Mouse (Mus musculus): ENCODE data around the gene Lipa.

Lipa gene

GRCm38 (mm10) chr19:34526941-34527682 is at the start of gene Lipa:
Gene Lipa (minus strand): TSS chr19:34527474.
- DNase-seq, result peak; percentile 96 to 98

DNA sequence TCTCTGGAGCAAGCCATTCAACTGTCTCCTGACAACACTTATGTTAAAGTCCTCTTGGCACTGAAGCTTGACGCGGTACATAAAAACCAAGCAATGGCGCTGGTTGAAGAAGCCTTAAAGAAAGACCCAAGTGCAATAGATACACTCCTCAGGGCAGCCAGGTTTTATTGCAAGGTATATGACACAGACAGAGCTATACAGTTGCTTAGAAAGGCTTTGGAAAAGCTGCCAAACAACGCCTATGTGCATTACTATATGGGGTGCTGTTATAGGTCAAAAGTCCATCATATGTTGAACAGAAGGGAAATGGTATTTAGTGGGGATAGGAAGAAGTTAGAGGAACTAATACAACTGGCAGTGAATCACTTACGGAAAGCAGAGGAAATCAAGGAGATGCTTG is 46.4 kb upstream of the Lipa start:
- DNase-seq, result no peak

DNA sequence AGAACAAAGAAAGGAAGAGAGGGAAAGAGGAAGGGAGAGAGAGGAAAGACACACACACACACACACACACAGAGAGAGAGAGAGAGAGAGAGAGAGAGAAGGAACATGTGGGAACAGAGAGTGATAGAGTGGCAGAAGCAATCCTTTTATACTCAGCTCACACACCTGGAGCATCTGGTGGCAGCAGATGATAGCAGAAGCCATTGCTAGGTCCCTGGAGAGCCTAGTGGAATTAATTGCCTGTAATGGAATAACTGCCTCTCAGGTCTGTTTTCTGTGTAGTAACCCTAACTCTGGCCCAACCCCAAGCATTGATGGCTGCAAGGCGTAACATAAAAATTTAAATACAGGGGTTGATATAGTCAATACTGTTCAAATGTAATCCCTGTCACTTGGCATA is 43.8 kb upstream of the Lipa start:
- no peak for DNase-seq

- DNase-seq, result no peak
Observed at GRCm38 (mm10) chr19:34569896-34570476, 42.7 kb upstream of the Lipa start.

- DNase-seq, result no peak
Observed at GRCm38 (mm10) chr19:34568988-34569895, 42.0 kb upstream of the Lipa start.

DNA sequence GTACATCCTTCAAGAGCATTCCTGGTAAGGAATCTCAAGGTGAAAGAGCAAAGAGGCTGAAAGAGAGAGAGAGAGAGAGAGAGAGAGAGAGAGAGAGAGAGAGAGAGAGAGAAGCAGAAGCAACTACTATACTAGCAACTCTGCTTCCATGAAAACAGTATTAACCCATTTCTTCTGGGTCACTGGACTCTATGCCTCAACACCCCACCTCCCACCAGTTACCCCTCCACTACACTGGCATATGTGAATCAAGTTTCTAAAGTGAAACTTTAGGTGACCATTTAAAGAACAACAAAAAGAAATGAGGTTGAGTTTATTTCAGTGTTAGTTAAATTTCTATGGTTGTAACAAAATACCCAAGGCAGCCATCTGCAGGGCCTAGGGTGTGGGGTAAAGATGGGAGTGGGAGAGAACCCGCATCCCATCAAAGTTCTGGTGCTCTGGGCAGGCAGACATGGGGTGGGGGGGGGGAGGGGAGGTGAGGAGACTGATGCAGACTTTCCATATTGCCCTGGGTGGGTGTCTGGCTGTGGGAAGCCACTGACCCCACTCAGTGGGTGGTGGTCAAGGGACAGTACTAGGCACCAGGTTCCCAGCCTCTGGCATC is 39.0 kb upstream of the Lipa start:
- no peak for DNase-seq

- no peak for DNase-seq
Observed at GRCm38 (mm10) chr19:34562556-34562955, 35.3 kb upstream of the Lipa start.

DNA sequence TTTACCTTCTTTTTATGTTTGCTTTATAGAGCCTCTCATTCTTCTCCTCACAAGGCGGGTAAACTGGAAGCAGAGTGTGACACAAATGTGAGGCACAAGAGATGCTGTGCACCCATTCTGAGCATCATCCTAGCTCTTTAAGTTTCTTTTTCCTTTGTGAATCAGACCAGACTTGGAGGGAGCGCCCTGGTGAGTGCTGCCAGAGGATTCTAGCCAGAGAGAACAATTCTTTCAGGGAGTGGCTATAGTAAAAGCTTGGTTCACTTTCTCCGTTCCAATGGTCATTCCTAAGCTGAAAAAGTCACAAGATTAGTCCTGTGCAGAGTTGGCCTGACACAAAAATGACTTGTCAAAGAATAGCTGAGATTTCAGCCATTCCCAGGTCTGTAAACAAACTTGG is 29.3 kb upstream of the Lipa start:
- no peak for DNase-seq

GRCm38 (mm10) chr19:34554061-34554460 is 26.8 kb upstream of the Lipa start:
- DNase-seq, result no peak

DNA sequence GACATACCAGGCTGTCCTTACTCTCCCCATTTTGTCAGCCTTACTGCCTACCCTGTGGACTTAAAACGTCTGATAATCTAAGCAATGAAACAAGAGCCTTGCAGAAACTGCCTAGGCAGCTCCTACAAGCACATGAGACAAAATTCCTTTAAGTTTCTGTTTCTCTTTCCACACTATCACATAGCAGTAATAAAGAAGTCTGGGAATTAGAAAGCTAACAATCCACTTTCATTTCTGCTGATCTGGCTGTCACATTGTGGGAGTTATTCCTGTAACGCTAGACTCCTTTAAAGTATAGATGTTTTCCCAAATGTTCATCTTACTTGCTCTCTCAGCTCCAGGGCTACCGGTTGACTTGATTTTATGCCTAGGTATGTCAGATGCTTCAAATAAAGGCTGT is 26.2 kb upstream of the Lipa start:
- DNase-seq, result no peak

GRCm38 (mm10) chr19:34553021-34553420 is 25.7 kb upstream of the Lipa start:
- DNase-seq, result no peak

DNA sequence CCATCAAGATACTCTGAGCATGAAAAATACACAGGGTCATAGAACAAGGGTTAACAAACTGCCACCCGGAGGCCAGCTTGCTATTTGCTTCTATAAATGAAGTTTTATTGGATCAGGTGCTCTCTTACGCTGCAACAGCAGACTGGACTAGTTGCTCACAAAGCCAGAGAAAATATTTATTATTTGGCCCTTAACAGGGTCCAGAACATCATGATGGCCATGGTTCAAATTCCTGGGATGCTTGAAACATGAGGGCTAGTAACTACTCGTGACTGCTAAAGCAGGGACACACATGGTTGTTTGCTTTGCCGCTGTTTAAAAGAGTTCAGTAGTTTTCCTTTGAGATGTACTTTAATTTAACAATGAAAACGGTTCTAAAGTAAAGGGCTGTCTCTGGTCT is 24.7 kb upstream of the Lipa start:
- no peak for DNase-seq

- peak; percentile 54 to 70 for DNase-seq
Observed at GRCm38 (mm10) chr19:34550534-34551223, 23.4 kb upstream of the Lipa start, which contains the start of gene Ifit2. Gene Ifit2 (plus strand): TSS chr19:34550694.

DNA sequence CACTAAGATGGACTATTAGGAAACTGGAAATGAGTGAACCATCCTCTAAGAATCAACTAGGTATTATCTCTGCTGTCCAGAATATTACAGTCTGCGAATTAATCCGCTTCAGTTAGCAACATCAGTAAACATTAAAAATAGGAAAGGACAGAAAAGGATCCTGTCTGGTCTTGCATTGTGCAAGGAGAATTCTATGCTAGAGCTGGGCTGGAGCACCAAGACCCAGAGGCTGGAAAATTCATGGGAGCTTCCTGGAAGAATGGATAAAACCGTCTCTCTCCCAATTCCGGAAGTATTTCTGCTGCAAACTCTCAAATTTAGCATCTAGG is 22.9 kb upstream of the Lipa start:
- no peak for DNase-seq

DNA sequence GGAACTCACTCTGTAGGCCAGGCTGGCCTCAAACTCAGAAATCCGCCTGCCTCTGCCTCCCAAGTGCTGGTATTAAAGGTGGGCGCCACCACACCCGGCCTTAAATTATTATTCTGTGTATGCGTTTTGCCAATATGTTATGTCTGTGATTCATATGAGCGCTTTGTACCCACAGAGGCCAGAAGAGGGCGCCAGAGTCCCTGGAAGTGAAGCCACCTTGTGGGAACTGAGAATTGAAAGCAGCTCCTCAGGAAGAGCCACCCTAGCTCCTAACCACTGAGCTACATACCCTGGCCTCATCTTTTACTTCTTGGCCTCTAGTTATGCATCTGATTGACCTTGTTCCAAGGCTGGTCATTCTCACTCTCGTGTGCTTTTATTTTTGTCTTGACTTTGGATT is 20.7 kb upstream of the Lipa start:
- peak; percentile 63 to 79 for DNase-seq

DNA sequence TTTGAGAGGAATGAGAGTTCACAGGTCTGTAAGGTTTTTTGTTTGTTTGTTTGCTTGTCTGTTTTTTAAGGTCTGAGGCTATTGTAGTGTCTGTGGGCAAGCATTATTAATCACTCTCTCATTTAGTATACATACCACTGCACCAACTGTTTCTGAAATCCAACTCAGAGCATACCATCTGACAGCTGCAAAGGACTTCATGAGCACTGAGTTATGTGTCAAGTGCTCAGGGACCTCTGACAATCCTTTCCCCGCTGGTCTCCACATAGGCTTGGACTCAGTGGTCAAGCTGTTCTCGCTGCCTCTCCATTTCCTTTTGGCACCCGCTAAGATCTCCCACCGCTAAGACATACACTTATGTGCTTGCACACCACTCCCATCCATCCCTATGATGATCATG is 18.9 kb upstream of the Lipa start:
- DNase-seq, result no peak

- DNase-seq, result no peak
Observed at GRCm38 (mm10) chr19:34539422-34539821, 12.1 kb upstream of the Lipa start.

- no peak for DNase-seq
Observed at GRCm38 (mm10) chr19:34532061-34532751, 4.9 kb upstream of the Lipa start.

GRCm38 (mm10) chr19:34526321-34526923 is 852 bp downstream of the Lipa start:
- no peak for DNase-seq

DNA sequence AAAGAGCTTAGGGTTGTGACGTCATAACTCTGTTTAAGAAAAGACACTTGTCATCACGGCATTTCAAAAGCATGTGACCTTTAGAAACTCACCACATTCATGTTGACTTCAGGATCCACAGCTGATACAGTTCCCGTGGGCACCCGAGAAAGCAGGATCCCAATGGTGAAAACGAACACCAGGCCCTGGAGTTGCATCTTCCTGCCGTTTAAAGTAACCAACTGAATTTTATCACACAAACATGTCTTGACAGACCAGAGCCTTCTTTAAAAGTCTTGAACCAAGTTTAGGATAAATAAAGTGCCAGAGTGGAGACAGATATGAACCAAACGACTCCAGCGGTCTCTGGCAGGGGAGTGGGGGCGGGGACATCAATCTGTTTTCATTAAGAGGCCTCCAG is 2.6 kb downstream of the Lipa start:
- DNase-seq, result no peak

- no peak for DNase-seq
Observed at GRCm38 (mm10) chr19:34523106-34523725, 4.1 kb downstream of the Lipa start.

Measured in cerebellum, postnatal 25 days (tissue).